ENCODE assay signal across 9 mouse cellular contexts in the genomic region with DNA sequence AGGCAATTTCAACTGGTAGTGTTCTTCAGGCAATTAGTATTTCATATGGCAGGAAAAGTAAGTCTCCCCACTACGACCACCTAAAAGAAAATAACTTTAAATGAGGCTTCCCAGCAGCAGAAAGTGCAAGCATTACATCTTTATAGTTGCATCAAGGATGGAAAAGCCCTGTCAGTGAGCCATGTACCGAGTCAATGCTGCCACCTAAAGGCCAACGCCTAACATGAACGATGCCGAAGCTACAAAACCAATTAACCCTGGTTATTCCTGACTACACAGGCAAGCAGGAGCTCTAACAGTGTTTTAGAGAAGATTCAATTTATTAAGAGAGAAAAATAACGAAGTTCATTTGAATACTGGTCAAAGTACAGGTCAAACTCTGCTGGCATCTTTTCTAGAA. TPM values are rescaled to one million over a fixed set of nuclear protein-coding genes. Genes with fewer than 3 reads are reported as not detected.
DNase-seq lines count a peak whose midpoint lies in the region; ATAC-seq lines count a peak whose summit lies in the region.
"Had no signal": no experiment of that assay in that cellular context is flagged by ENCODE, and none has a peak within 500 bp of the region (broad histone marks: within the 10 kb centered on the region; RNA-seq: fewer than 3 reads in every experiment).

No protein-coding gene starts in this region.

- no peak overlapping the region for H3K4me2 ChIP-seq in forebrain, embryonic 12.5 days
- H3K4me2 ChIP-seq in hindbrain, embryonic 12.5 days (replicated peaks), result no peak overlapping the region
- H3K4me2 ChIP-seq in midbrain, embryonic 14.5 days (ENCODE audit: low read length), result no peak overlapping the region
- H3K4me2 ChIP-seq: embryonic facial prominence, embryonic 12.5 days had no signal

- WGBS in forebrain, embryonic 12.5 days, result 5% methylated on average over 6 of the region's 6 CpGs
- 9% methylated on average over 6 of the region's 6 CpGs for WGBS in hindbrain, embryonic 12.5 days
- WGBS in midbrain, embryonic 14.5 days, result 2% methylated on average over 6 of the region's 6 CpGs

- no peak overlapping the region for H3K4me3 ChIP-seq in forebrain, embryonic 12.5 days (replicated peaks)
- no peak overlapping the region for H3K4me3 ChIP-seq in hindbrain, embryonic 12.5 days
- no peak overlapping the region for H3K4me3 ChIP-seq in midbrain, embryonic 14.5 days (replicated peaks; ENCODE audit: low read depth, low read length)
- H3K4me3 ChIP-seq: embryonic facial prominence, embryonic 12.5 days had no signal

- no peaks in the 10 kb centered on the region for H3K9me3 ChIP-seq in forebrain, embryonic 12.5 days
- no peaks in the 10 kb centered on the region for H3K9me3 ChIP-seq in hindbrain, embryonic 12.5 days (replicated peaks)
- H3K9me3 ChIP-seq in midbrain, embryonic 14.5 days (ENCODE audit: control insufficient read depth, low read length), result no peaks in the 10 kb centered on the region
- H3K9me3 ChIP-seq: embryonic facial prominence, embryonic 12.5 days had no signal

- no peaks in the 10 kb centered on the region for H3K36me3 ChIP-seq in forebrain, embryonic 12.5 days (replicated peaks)
- no peaks in the 10 kb centered on the region for H3K36me3 ChIP-seq in hindbrain, embryonic 12.5 days
- no peaks in the 10 kb centered on the region for H3K36me3 ChIP-seq in midbrain, embryonic 14.5 days (ENCODE audit: control insufficient read depth, insufficient read depth, low read length)
- no peaks in the 10 kb centered on the region for H3K36me3 ChIP-seq in splenic B cell, adult 2 months (ENCODE audit: control insufficient read depth, insufficient read depth, low read length, poor library complexity, severe bottlenecking)
- H3K36me3 ChIP-seq: embryonic facial prominence, embryonic 12.5 days had no signal

- H3K27me3 ChIP-seq in forebrain, embryonic 12.5 days, result no peaks in the 10 kb centered on the region
- H3K27me3 ChIP-seq in hindbrain, embryonic 12.5 days, result no peaks in the 10 kb centered on the region
- H3K27me3 ChIP-seq in midbrain, embryonic 14.5 days (ENCODE audit: control insufficient read depth, insufficient read depth, low read length), result no peaks in the 10 kb centered on the region
- H3K27me3 ChIP-seq in splenic B cell, adult 2 months (ENCODE audit: control insufficient read depth, insufficient read depth, low read length, poor library complexity, severe bottlenecking), result no peaks in the 10 kb centered on the region
- H3K27me3 ChIP-seq: embryonic facial prominence, embryonic 12.5 days had no signal

- H3K27ac ChIP-seq in forebrain, embryonic 12.5 days, result no peak overlapping the region
- no peak overlapping the region for H3K27ac ChIP-seq in hindbrain, embryonic 12.5 days
- H3K27ac ChIP-seq in midbrain, embryonic 14.5 days (replicated peaks; ENCODE audit: low read depth, low read length), result no peak overlapping the region
- H3K27ac ChIP-seq: embryonic facial prominence, embryonic 12.5 days had no signal

- H3K9ac ChIP-seq in forebrain, embryonic 12.5 days, result no peak overlapping the region
- H3K9ac ChIP-seq in hindbrain, embryonic 12.5 days, result no peak overlapping the region
- H3K9ac ChIP-seq in midbrain, embryonic 14.5 days (replicated peaks; ENCODE audit: low read length), result no peak overlapping the region
- H3K9ac ChIP-seq: embryonic facial prominence, embryonic 12.5 days had no signal

- DNase-seq in ovary, postnatal 14 days (ENCODE audit: low spot score), result peak; percentile 56
- DNase-seq in ovary, postnatal 10 days (ENCODE audit: low spot score), result no peak
- peak; percentile 44 for DNase-seq in c-Kit-positive CD71-positive TER-119-negative erythroid progenitor cells, embryonic 14.5 days (ENCODE audit: low read depth)
- peak; percentile 25 to 75 for DNase-seq in left cerebral cortex, adult 9 months (ENCODE audit: low spot score in 2 of 2)
- peak; percentile 92 for DNase-seq in midbrain, embryonic 14.5 days
- peak; percentile 77 for DNase-seq in splenic B cell, adult 2 months (ENCODE audit: low read depth, low spot score)

- peak; percentile 49; the same call in 1 of the 2 replicates for ATAC-seq in forebrain, embryonic 12.5 days (ENCODE audit: low FRiP score)
- ATAC-seq in hindbrain, embryonic 12.5 days (ENCODE audit: low FRiP score), result 0 out of 2 replicates have a peak, but pooled peaks have one; percentile 29
- peak; percentile 74; the same call in 1 of the 2 replicates for ATAC-seq in midbrain, embryonic 14.5 days (ENCODE audit: low FRiP score, low TSS enrichment)

- H3K4me1 ChIP-seq in forebrain, embryonic 12.5 days, result peaks cover 11% of the 10 kb centered on the region
- H3K4me1 ChIP-seq in hindbrain, embryonic 12.5 days, result 0 out of 2 replicates have a peak, but pooled peaks cover 3% of the 10 kb centered on the region
- H3K4me1 ChIP-seq in midbrain, embryonic 14.5 days (ENCODE audit: control insufficient read depth, insufficient read depth, low read length), result peaks cover 13% of the 10 kb centered on the region
- H3K4me1 ChIP-seq: embryonic facial prominence, embryonic 12.5 days had no signal

RNA-seq across cellular contexts. Expression of a gene that starts 32.0 kb away (rescaled TPM):
- 6.7 and 7.0 TPM in 2 replicates for polyA plus RNA-seq in forebrain, embryonic 12.5 days (2016; fragmentation: Nextera tagmentation; extraction: Ambion mirVana)
- polyA plus RNA-seq in hindbrain, embryonic 12.5 days (2016; fragmentation: Nextera tagmentation; extraction: Ambion mirVana), result 10.3 and 10.4 TPM in 2 replicates
- polyA plus RNA-seq in midbrain, embryonic 14.5 days (2014; fragmentation: Nextera tagmentation; extraction: Ambion mirVana), result 41.4 and 53.5 TPM in 2 replicates
